Mouse (Mus musculus): ENCODE data around the gene Hhip. TPM values are rescaled to one million over a fixed set of nuclear protein-coding genes. Genes with fewer than 3 reads are reported as not detected.
A peak's percentile ranks its signal among the peaks of the same experiment; 100 is the strongest.

Hhip gene
- total RNA-seq (2021): under 1 TPM; 0.12 to 0.17 TPM
- long read RNA-seq, experiment 1: 0 reads
- long read RNA-seq, experiment 2: 0 reads

DNA sequence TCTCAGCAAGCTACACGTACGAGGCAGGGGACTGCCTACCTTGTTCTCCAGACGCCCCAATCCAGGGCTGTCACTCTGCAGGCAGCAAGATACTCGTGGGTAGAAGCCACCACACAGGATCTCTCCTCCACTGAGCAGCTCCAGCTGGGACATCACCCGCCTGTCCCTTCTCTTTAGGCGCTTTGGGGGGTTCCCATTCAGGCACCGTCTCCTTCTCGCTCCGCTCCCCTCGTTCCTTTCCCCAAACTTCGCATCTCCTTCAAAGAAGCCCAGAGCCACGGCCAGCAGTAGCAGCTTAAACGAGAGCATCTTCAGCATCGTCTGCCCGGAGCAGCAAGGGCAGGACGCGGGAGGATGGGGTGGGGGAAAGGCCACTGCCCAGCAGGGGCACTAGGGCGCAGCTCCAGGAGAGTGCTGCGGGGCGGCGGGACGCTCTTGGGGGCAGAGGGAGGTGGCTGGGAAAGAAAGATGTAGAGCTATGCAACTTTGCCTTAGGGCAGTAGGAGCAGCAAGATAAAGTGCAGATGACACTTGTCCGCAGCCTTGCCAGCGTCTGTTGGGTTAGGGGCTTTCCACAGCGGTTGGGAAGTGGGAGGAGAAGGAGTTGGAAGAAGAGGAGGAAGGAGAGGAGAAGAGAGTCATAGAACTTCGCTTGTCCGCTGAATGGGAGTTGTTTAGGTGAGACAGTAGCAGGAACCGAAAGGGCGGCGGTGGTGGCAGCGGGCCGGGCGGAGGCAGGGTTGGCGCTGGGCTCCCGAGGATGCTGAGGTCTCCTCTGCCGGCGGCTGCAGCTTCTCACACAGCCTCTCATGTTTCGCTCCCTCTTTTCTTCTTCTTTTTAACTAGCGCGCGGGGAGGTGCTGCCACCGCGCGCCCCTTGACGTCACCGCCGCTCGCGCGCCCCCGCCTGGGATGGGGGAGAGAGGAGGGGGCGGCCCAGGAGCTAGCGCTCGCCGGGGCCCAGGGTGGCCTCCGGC, at the start of gene Hhip:
Gene Hhip, minus strand, starts transcription at position 809 of the 977 bp plus-strand sequence.
- peak; percentile 17 to 21 for DNase-seq

DNA sequence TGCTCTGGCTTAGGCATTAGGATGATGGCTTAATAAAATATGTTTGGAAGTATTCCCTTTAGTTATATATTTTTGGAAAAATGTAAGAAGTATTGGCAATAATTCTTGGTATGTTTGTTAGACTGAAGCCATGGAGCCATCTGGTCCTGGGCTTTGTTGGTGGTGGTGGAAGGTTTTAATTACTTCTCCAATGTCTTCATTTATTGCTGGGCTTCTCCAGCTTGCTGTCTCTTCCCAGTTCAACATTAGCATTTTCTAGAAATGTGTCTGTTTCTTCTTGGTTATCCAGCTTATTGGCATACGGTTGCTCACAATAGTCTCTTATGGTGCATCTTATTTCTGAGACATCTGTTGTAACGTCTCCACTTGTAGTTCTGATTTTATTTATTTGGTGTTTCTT, 29.2 kb upstream of the Hhip start:
- intact Hi-C loops (cut with DNase I): no loop called here
- no peak for DNase-seq

More for the DNA sequence above, at the start of gene Hhip:
- intact Hi-C loops (cut with DNase I): no loop called here

GRCm38 (mm10) chr8:80058193-80058592, 387 bp upstream of the Hhip start:
- intact Hi-C loops (cut with DNase I): no loop called here
- no peak for DNase-seq

- intact Hi-C loops (cut with DNase I): no loop called here
- no peak for DNase-seq
These were observed 1.3 kb downstream of the Hhip start for GRCm38 (mm10) chr8:80056331-80057070.

DNA sequence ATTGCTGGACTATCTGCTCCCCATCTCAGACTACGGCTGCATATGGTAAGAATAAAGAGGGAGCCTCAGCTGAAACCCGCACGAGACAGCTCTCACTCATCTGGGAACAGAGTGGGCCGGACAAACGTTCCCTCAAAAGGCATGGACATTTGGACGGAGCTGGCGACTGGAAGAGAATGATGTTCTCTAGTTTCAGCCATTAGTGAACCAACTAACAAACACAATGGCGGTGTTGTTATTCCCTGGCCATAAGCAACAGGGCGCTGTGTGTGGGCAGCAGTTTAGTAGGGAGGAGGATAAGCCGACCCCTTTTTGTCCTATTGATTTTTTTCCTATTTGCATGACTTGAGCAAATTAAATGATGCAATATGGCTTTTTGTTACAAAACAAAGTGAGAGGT, 2.0 kb downstream of the Hhip start:
- no peak for DNase-seq
- intact Hi-C loops (cut with DNase I): no loop called here

DNA sequence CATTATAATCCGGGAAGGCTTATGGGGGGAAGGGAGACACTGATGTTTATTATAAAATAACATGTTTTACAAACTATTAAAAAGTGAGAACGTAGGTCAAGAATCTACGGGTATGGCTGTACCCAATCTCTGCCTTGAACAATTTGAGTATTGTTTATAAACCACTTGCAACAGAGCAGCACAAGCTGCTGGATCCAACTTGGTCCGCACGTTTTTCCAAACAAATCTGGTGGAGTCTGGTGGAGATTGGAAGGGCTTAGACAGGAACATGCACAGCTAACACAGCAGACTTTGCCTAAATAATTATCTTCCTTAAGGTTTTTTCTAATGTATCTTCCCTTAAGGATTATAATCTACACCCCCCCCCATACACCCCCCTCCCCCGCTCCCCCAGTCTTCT, 2.7 kb downstream of the Hhip start:
- no peak for DNase-seq
- intact Hi-C loops (cut with DNase I): no loop called here

- no peak for DNase-seq
- intact Hi-C loops (cut with DNase I): no loop called here
These were observed 3.6 kb downstream of the Hhip start for GRCm38 (mm10) chr8:80054216-80054615.

DNA sequence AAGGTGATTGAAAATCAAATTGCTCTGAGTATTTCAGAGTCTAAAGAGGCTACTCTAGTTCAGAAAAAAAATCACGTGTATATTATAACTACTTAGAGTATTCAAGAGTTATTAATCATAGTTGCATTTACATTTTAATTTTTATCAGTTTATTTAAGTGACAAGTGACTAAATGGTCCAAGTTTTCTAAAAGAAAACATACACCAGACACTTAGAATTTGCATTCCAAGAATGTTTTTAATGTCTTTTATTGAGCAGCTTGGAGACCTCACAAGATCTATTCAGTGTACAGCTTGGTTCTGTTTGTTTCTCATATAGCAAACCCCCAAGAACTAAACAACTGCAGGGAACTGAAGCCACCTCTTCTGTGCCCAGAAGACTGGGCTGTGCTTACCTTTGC, 5.0 kb downstream of the Hhip start:
- intact Hi-C loops (cut with DNase I): no loop called here
- no peak for DNase-seq

DNA sequence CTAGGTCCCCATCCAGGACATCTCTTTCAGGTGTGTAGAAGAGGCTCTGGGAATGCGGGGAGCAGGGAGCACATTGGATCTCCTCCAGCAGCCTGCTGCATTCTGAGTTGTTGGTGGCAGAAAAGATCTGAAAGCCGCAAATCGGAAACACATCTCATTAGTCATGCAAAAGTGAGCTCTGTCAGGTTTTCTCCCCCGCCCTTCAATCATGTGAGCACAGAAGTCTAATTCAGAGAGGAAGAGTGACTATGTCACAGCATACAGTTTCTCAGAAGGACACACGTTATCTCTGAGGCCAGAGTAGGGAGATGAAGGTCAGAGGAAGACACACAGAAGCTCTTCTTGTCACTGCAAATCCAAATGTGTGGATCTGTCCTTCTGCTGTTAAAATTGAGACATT, 6.3 kb downstream of the Hhip start:
- no peak for DNase-seq
- intact Hi-C loops (cut with DNase I): no loop called here

GRCm38 (mm10) chr8:80049256-80050005, 8.4 kb downstream of the Hhip start:
- intact Hi-C loops (cut with DNase I): no loop called here
- DNase-seq: no peak

DNA sequence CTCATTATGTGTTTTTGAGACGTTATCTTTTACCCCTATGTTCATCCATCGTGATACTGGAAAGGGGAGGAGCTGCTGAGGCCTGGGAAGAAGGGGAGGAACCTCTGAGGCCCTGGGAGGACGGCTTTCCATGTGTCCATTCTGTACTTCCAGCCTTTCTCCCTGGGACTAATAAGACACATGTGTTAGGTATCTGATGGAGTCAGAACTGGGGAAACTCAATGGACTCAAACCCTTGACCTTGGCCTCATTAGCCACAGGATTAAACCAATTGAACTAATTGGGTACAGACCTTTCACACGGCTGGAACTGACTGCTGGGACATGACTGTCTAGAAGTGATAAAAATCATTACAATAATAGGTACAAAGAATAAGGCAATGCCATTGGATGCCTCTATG, 9.6 kb downstream of the Hhip start:
- DNase-seq: no peak
- intact Hi-C loops (cut with DNase I): no loop called here

GRCm38 (mm10) chr8:80037644-80038253, 20.1 kb downstream of the Hhip start:
- DNase-seq: no peak
- intact Hi-C loops (cut with DNase I): no loop called here

GRCm38 (mm10) chr8:80032604-80033003, 25.2 kb downstream of the Hhip start:
- intact Hi-C loops (cut with DNase I): no loop called here
- DNase-seq: no peak

DNA sequence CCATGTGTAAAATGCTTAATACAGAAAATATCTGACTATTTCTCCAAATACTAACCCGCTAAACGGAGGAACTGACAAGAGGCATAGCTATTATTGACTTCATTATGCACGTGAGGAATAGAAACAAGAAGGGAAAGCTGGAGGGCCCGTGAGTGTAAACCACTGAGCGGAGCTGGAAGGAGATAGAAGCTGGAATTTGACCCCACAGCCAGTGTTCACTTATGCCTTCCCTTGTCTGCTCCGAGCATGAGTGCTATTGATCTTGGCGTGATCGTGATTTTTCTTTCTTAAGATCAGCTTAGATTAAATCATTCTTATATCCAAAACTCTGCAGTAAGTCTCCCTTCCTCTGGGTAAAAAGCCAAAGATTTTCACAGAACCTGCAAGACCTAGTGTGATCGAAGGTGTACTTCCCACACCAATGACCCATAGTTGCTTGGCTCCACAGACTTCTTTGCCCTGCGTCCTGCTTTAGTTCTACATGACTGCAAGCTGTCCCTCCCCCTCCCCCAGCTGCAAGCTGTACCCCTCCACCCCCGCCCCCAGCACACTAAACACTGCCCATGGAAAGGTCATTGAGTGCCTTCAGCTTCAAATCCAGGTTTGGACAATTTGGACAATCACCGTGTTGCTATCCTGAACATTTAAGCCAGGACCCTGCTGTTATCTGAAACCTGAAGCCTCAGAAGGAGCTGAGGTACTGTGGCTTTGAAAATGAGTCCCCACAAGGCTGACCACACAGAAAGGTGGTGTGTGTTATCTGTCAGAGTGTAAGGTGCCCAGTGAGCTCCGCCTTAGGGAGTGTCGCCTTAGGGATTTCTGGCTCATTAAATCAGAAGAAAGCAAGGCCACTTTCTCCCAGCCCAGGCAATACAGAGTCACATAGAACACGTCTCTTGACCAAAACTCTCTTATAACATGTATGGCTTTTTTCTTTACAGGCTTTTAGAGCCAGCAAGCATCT, 26.2 kb downstream of the Hhip start:
- intact Hi-C loops (cut with DNase I): no loop called here
- DNase-seq: no peak

GRCm38 (mm10) chr8:80029631-80030030, 28.2 kb downstream of the Hhip start:
- DNase-seq: no peak
- intact Hi-C loops (cut with DNase I): no loop called here

DNA sequence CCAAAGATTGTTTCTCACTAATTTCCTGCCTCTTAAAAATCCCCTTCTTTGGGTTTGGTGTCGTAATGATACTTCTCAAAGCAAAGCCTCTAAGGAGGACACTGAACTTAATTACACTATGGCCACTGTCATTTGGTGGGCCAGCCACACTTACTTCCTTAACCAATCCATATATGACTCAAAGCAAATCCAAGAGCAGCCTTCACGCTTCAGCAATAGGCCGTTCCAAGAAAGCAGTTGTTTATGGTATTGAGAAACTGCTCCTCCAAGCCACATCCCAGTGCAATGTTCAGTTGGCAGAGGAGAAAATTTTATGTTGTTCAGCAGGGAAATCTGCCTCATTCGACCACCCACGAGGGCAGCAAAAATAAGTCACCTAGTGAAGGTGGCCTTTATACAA, 37.3 kb downstream of the Hhip start:
- DNase-seq: no peak
- intact Hi-C loops (cut with DNase I): no loop called here

- no peak for DNase-seq
- intact Hi-C loops (cut with DNase I): no loop called here
These were observed 42.0 kb downstream of the Hhip start for GRCm38 (mm10) chr8:80015818-80016217.

- intact Hi-C loops (cut with DNase I): no loop called here
- DNase-seq: no peak
These were observed 53.4 kb downstream of the Hhip start for GRCm38 (mm10) chr8:80004421-80004820.

GRCm38 (mm10) chr8:80002313-80002712, 55.5 kb downstream of the Hhip start:
- intact Hi-C loops (cut with DNase I): no loop called here
- no peak for DNase-seq

Data from heart, postnatal 14 days (tissue).